Comparison of ENCODE assay signal across 8 mouse cellular contexts in genomic region chr4:42949676-42950051, GRCm38 (mm10). TPM values are rescaled to one million over a fixed set of nuclear protein-coding genes. Genes with fewer than 3 reads are reported as not detected.
A peak's percentile ranks its signal among the peaks of the same experiment; 100 is the strongest.
DNase-seq lines count a peak whose midpoint lies in the region; ATAC-seq and TF ChIP-seq lines count a peak whose summit lies in the region.

Gene Dnajb5 (plus strand): TSS chr4:42949814.

- H3K36me3 ChIP-seq in MEL (ENCODE audit: control insufficient read depth in 1 of 2, insufficient read depth in 2 of 2, low read length in 2 of 2): no peaks in the 10 kb centered on the region
- peaks cover 7% of the 10 kb centered on the region for H3K36me3 ChIP-seq in forebrain, postnatal 0 days (ENCODE audit: insufficient read depth)
- H3K36me3 ChIP-seq in lung, embryonic 15.5 days: no peaks in the 10 kb centered on the region

- H3K4me3 ChIP-seq in MEL (ENCODE audit: control insufficient read depth in 1 of 2, insufficient read depth in 1 of 2, low read depth in 2 of 2, low read length in 2 of 2): peak within 1 kb of the TSS; percentile 70 to 77
- peak within 1 kb of the TSS; percentile 69 for H3K4me3 ChIP-seq in cerebellum, adult 2 months (replicated peaks; ENCODE audit: insufficient read depth, low read depth, low read length)
- H3K4me3 ChIP-seq in forebrain, postnatal 0 days (ENCODE audit: low read depth, low read length): peak within 1 kb of the TSS; percentile 81
- peak within 1 kb of the TSS; percentile 85 for H3K4me3 ChIP-seq in lung, embryonic 15.5 days

- H3K27me3 ChIP-seq in MEL (ENCODE audit: control insufficient read depth in 1 of 2, insufficient read depth in 2 of 2, low read length in 2 of 2): no peaks in the 10 kb centered on the region
- H3K27me3 ChIP-seq in cerebellum, adult 2 months (ENCODE audit: control insufficient read depth, insufficient read depth, low read length): no peaks in the 10 kb centered on the region
- no peaks in the 10 kb centered on the region for H3K27me3 ChIP-seq in forebrain, postnatal 0 days (ENCODE audit: insufficient read depth, low read length)
- peaks cover 19% of the 10 kb centered on the region for H3K27me3 ChIP-seq in lung, embryonic 15.5 days

- no peak for TF ChIP-seq RAD21 in MEL (IDR thresholded peaks at IDR 0.05; ENCODE audit: low read depth, low read length)

- H3K4me2 ChIP-seq in forebrain, postnatal 0 days (ENCODE audit: low read depth): peak within 1 kb of the TSS; percentile 96
- peak within 1 kb of the TSS; percentile 83 for H3K4me2 ChIP-seq in lung, embryonic 15.5 days

- peak within 1 kb of the TSS; percentile 32; the same call in 1 of the 2 replicates for H3K27ac ChIP-seq in MEL (ENCODE audit: control insufficient read depth, low read depth, low read length)
- H3K27ac ChIP-seq in cerebellum, adult 2 months (ENCODE audit: insufficient read depth, low read length): peak within 1 kb of the TSS; percentile 90
- peak within 1 kb of the TSS; percentile 98 for H3K27ac ChIP-seq in forebrain, postnatal 0 days (ENCODE audit: low read depth, low read length)
- H3K27ac ChIP-seq in lung, embryonic 15.5 days: peak within 1 kb of the TSS; percentile 91

- under 1% methylated on average over 39 of the region's 39 CpGs for WGBS in cerebellum, adult 2 months
- WGBS in forebrain, postnatal 0 days: 1% methylated on average over 38 of the region's 39 CpGs
- WGBS in lung, embryonic 15.5 days: under 1% methylated on average over 37 of the region's 39 CpGs

- TF ChIP-seq EP300 in MEL (IDR thresholded peaks at IDR 0.05; ENCODE audit: low read depth in 1 of 2, low read length in 2 of 2): no peak

- no peaks in the 10 kb centered on the region; the same call in 1 of the 2 replicates for H3K79me2 ChIP-seq in MEL (ENCODE audit: control insufficient read depth, insufficient read depth, low read length, poor library complexity)

- peaks cover 0 to 8% of the 10 kb centered on the region in 2 experiments; a peak in 1 of 4 replicates for H3K4me1 ChIP-seq in MEL (ENCODE audit: control insufficient read depth in 1 of 2, insufficient read depth in 2 of 2, low read length in 2 of 2)
- peaks cover 39% of the 10 kb centered on the region for H3K4me1 ChIP-seq in cerebellum, adult 2 months (ENCODE audit: control insufficient read depth, insufficient read depth, low read length)
- peaks cover 36% of the 10 kb centered on the region for H3K4me1 ChIP-seq in forebrain, postnatal 0 days (ENCODE audit: insufficient read depth)
- H3K4me1 ChIP-seq in lung, embryonic 15.5 days: peaks cover 23% of the 10 kb centered on the region

- peak; percentile 37 to 82; a peak in 3 of 4 replicates for TF ChIP-seq POLR2A in MEL (IDR thresholded peaks at IDR 0.05; ENCODE audit: control insufficient read depth in 1 of 2, insufficient read depth in 1 of 2, low read depth in 1 of 2, low read length in 2 of 2, poor library complexity in 1 of 2)
- TF ChIP-seq POLR2A in cerebellum, adult 2 months (IDR thresholded peaks at IDR 0.05; ENCODE audit: borderline replicate concordance, insufficient read depth, low read length): peak; percentile 37; the same call in 1 of the 2 replicates

- peak; percentile 94 for DNase-seq in MEL (ENCODE audit: low read depth, low spot score)
- DNase-seq in cerebellum, adult 2 months: peak; percentile 100
- DNase-seq in forebrain, postnatal 0 days: peak; percentile 98
- peak; percentile 99 for DNase-seq in heart, postnatal 4 days
- peak; percentile 99 for DNase-seq in layer of hippocampus, adult 8-10 months (ENCODE audit: low spot score in 2 of 2)
- DNase-seq in ovary, adult 18-20 months (ENCODE audit: low spot score): peak; percentile 95
- DNase-seq in thymus, postnatal 0 days (ENCODE audit: low spot score): peak; percentile 88

- ATAC-seq in forebrain, postnatal 0 days: peak; percentile 92
- ATAC-seq in lung, embryonic 15.5 days (ENCODE audit: borderline replicate concordance, extremely low read depth, low FRiP score, low TSS enrichment): peak; percentile 96

- peak within 1 kb of the TSS; percentile 79 for H3K9ac ChIP-seq in MEL (ENCODE audit: control insufficient read depth, low read depth, low read length, poor library complexity, severe bottlenecking)
- peak within 1 kb of the TSS; percentile 99 for H3K9ac ChIP-seq in forebrain, postnatal 0 days
- peak within 1 kb of the TSS; percentile 87 for H3K9ac ChIP-seq in lung, embryonic 15.5 days

- no peaks in the 10 kb centered on the region for H3K9me3 ChIP-seq in MEL (replicated peaks; ENCODE audit: insufficient read depth, low read length)
- H3K9me3 ChIP-seq in forebrain, postnatal 0 days (ENCODE audit: low read length): no peaks in the 10 kb centered on the region
- H3K9me3 ChIP-seq in lung, embryonic 15.5 days: no peaks in the 10 kb centered on the region

- no peak for TF ChIP-seq CTCF in MEL (IDR thresholded peaks at IDR 0.05 in 2 of 3, conservative IDR thresholded peaks at IDR 0.05 in 1 of 3; ENCODE audit: control insufficient read depth in 1 of 3, insufficient read depth in 1 of 3, low read depth in 2 of 3, low read length in 3 of 3, poor library complexity in 1 of 3, severe bottlenecking in 1 of 3)
- no peak for TF ChIP-seq CTCF in cerebellum, adult 2 months (IDR thresholded peaks at IDR 0.05; ENCODE audit: borderline replicate concordance, insufficient read depth, low read depth, low read length)
- TF ChIP-seq CTCF in forebrain, postnatal 0 days (IDR thresholded peaks at IDR 0.05; ENCODE audit: low read depth): no peak

TF ChIP-seq in MEL, 35 proteins besides CTCF, POLR2A, EP300 and RAD21:
- no peak for TF ChIP-seq MAFK (IDR thresholded peaks at IDR 0.05; ENCODE audit: borderline replicate concordance, low read depth, low read length)
- no peak; the same call in none of the 2 replicates for TF ChIP-seq MXI1 (IDR thresholded peaks at IDR 0.05; ENCODE audit: low read depth, low read length)
- TF ChIP-seq NELFE (IDR thresholded peaks at IDR 0.05; ENCODE audit: low read depth, low read length): no peak; the same call in 1 of the 2 replicates
- TF ChIP-seq MAX (IDR thresholded peaks at IDR 0.05; ENCODE audit: low read length): no peak
- no peak for TF ChIP-seq KAT2A (conservative IDR thresholded peaks at IDR 0.05; ENCODE audit: low read depth, low read length)
- TF ChIP-seq HCFC1 (IDR thresholded peaks at IDR 0.05; ENCODE audit: low read depth, low read length): peak; percentile 12; the same call in 1 of the 2 replicates
- TF ChIP-seq TCF12 (IDR thresholded peaks at IDR 0.05; ENCODE audit: low read depth, low read length): no peak
- no peak for TF ChIP-seq JUND (IDR thresholded peaks at IDR 0.05; ENCODE audit: low read depth, low read length)
- no peak for TF ChIP-seq MYC (IDR thresholded peaks at IDR 0.05; ENCODE audit: low read depth, low read length)
- no peak for TF ChIP-seq GABPA (IDR thresholded peaks at IDR 0.05; ENCODE audit: low read depth, low read length)
- TF ChIP-seq RCOR1 (IDR thresholded peaks at IDR 0.05; ENCODE audit: low read depth, low read length): 0 out of 2 replicates have a peak, but pooled peaks have one; percentile 25
- no peak for TF ChIP-seq POLR2AphosphoS5 (IDR thresholded peaks at IDR 0.05; ENCODE audit: borderline replicate concordance, low read depth, low read length)
- TF ChIP-seq SIN3A (IDR thresholded peaks at IDR 0.05; ENCODE audit: low read length): no peak; the same call in 1 of the 2 replicates
- no peak for TF ChIP-seq TAL1 (IDR thresholded peaks at IDR 0.05; ENCODE audit: low read length)
- TF ChIP-seq POLR2AphosphoS2 (IDR thresholded peaks at IDR 0.05; ENCODE audit: low read length): no peak
- TF ChIP-seq MEF2A (IDR thresholded peaks at IDR 0.05; ENCODE audit: extremely low read depth, insufficient replicate concordance, low read depth, low read length, poor library complexity, severe bottlenecking): no peak
- TF ChIP-seq ZMIZ1 (IDR thresholded peaks at IDR 0.05; ENCODE audit: low read depth, low read length): no peak
- TF ChIP-seq GATA1 (IDR thresholded peaks at IDR 0.05; ENCODE audit: low read depth, low read length): no peak
- TF ChIP-seq MYB (IDR thresholded peaks at IDR 0.05; ENCODE audit: low read depth, low read length): no peak
- no peak for TF ChIP-seq CHD1 (IDR thresholded peaks at IDR 0.05; ENCODE audit: low read depth, low read length)
- no peak for TF ChIP-seq BHLHE40 (IDR thresholded peaks at IDR 0.05; ENCODE audit: borderline replicate concordance, low read depth, low read length)
- no peak for TF ChIP-seq TBP (IDR thresholded peaks at IDR 0.05; ENCODE audit: low read depth, low read length)
- no peak for TF ChIP-seq ZC3H11A (IDR thresholded peaks at IDR 0.05; ENCODE audit: low read depth, low read length)
- peak; percentile 43; the same call in 1 of the 2 replicates for TF ChIP-seq NRF1 (IDR thresholded peaks at IDR 0.05; ENCODE audit: insufficient read depth, low read depth, low read length, poor library complexity, severe bottlenecking)
- TF ChIP-seq CHD2 (IDR thresholded peaks at IDR 0.05; ENCODE audit: low read length): peak; percentile 72

RNA-seq across cellular contexts. Expression of gene Dnajb5, which starts in this region (rescaled TPM):
- total RNA-seq in MEL (2012; rRNA removed): 0.73 and 1.0 TPM in 2 replicates
- polyA plus RNA-seq in MEL (2012; ENCODE audit: insufficient read depth in 1 of 2, insufficient read length in 2 of 2, low read depth in 1 of 2, low replicate concordance in 2 of 2, missing spikeins in 1 of 2): 1 to 10 TPM in 1 of 2 experiments, not detected in 1; 1.8 TPM
- polyA plus RNA-seq in cerebellum, adult 2 months (2012; rRNA removed): 55.0 and 58.7 TPM in 2 replicates
- 81.0 and 106 TPM in 2 replicates for total RNA-seq in forebrain, postnatal 0 days (2014; rRNA removed)
- polyA plus RNA-seq in forebrain, postnatal 0 days (2015; fragmentation: Nextera tagmentation; extraction: Ambion mirVana): 46.8 and 50.7 TPM in 2 replicates
- total RNA-seq in heart, postnatal 4 days (2021): 10 to 100 TPM; 82.4 to 91.9 TPM
- 100 to 1,000 TPM; 162 to 202 (median 187) TPM for total RNA-seq in layer of hippocampus, adult 8-10 months (2022)
- 7.6 and 8.9 TPM in 2 replicates for polyA plus RNA-seq in lung, embryonic 15.5 days (2015; fragmentation: Nextera tagmentation; extraction: Ambion mirVana)
- polyA plus RNA-seq in thymus, postnatal 0 days (2015; fragmentation: Nextera tagmentation; extraction: Ambion mirVana): 2.8 and 3.3 TPM in 2 replicates

Comparison
In these comparisons a context has a peak if more than half of its experiments do, and no peak if none do; other contexts are left out.
1. Peak in every context shown above with its lines: DNase-seq, ATAC-seq, H3K4me3 ChIP-seq and H3K27ac ChIP-seq.
2. RNA of gene Dnajb5 (total RNA-seq): 162 to 202 TPM in layer of hippocampus, adult 8-10 months, 81.0 to 106 TPM in forebrain, postnatal 0 days and 82.4 to 91.9 TPM in heart, postnatal 4 days; 0.73 to 1.0 TPM in MEL; every median in the first group is over 10 times any median in the second.
3. H3K27ac ChIP-seq: peak in every context shown above with its lines; median percentile 98 in forebrain, postnatal 0 days; 91 in lung, embryonic 15.5 days; 90 in cerebellum, adult 2 months; 32 in MEL.